12 mouse cellular contexts compared by ENCODE assay signal in genomic region chr12:35478906-35479305, GRCm38 (mm10).
"Had no signal": no experiment of that assay in that cellular context is flagged by ENCODE, and none has a peak within 500 bp of the region (broad histone marks: within the 10 kb centered on the region; RNA-seq: fewer than 3 reads in every experiment).

No protein-coding gene starts in this region.

- H3K4me3 ChIP-seq: kidney, embryonic 15.5 days; left cerebral cortex, adult 2 months; liver, embryonic 15.5 days; neural tube, embryonic 13.5 days had no signal

- H3K9me3 ChIP-seq: kidney, embryonic 15.5 days; liver, embryonic 15.5 days; neural tube, embryonic 13.5 days had no signal

- H3K27me3 ChIP-seq: kidney, embryonic 15.5 days; liver, embryonic 15.5 days; neural tube, embryonic 13.5 days had no signal

- H3K4me1 ChIP-seq: kidney, embryonic 15.5 days; liver, embryonic 15.5 days; neural tube, embryonic 13.5 days had no signal

- H3K4me2 ChIP-seq: kidney, embryonic 15.5 days; liver, embryonic 11.5 days; liver, embryonic 15.5 days; neural tube, embryonic 13.5 days had no signal

- H3K27ac ChIP-seq: kidney, embryonic 15.5 days; left cerebral cortex, adult 2 months; liver, embryonic 15.5 days; neural tube, embryonic 13.5 days had no signal

- ATAC-seq: lung, postnatal 0 days had no signal

- H3K9ac ChIP-seq: kidney, embryonic 15.5 days; liver, embryonic 15.5 days; neural tube, embryonic 13.5 days had no signal

- DNase-seq: kidney, postnatal 14 days; lung, adult 2 months; lung, postnatal 36 days; midbrain, embryonic 14.5 days; right cerebral cortex, postnatal 25 days; thymus, postnatal 36 days had no signal

- H3K36me3 ChIP-seq: kidney, embryonic 15.5 days; liver, embryonic 15.5 days; neural tube, embryonic 13.5 days had no signal
